Mouse (Mus musculus) layer of hippocampus, postnatal 36 days (tissue): ENCODE measurements around the gene Lrrc23. TPM values are rescaled to one million over a fixed set of nuclear protein-coding genes. Genes with fewer than 3 reads are reported as not detected.

Experiments used
- DNase-seq, 2 experiments: peaks; one replicate each; pipeline ENCODE4 v3.0.0; 2022
- total RNA-seq, 2 experiments: library from RNA; stranded (reverse); gene quantifications; 2 replicates each; pipeline ENCODE4 v1.2.3; 2021

Lrrc23 gene
- total RNA-seq, 2 experiments from 2014 or later: 1.00 to 3.5 TPM

GRCm38 (mm10) chr6:124767920-124768703 is 11.4 kb downstream of the Lrrc23 start:
- no peak for DNase-seq

DNA sequence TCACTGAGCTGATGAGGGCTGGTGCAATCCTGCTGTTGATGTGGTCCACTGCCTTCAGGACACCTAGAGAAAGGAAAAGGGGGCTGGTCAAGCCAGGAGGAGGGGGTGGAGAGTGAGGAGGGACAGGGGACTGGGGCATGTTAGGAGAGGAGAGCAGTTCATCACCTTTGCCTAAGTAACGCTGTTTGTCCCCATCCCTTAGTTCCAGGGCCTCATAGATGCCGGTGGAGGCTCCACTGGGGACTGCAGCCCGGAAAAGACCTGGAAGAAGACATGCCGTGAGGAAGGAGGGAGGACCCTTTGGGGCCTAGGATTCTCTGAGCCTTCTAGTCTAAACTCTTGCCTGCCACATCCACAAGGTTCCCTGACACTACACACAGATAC is 12.0 kb downstream of the Lrrc23 start:
- no peak for DNase-seq

DNA sequence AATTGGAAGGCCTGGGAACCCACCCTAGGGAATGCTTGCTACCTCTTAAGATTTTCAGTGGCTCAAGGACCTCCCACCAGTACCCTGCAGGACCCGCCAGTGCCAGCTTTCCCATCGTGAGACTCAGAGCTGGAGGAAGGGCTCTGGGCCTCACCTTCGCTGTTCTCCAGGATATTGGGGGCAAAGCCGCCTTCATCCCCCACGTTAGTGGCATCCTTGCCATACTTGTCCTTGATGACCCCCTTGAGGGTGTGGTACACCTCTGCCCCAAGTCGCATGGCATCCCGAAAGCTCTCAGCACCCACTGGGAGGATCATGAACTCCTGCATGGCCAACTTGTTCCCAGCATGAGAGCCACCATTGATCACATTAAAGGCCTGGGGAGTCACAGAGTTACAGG is 13.6 kb downstream of the Lrrc23 start:
- DNase-seq: no peak

DNA sequence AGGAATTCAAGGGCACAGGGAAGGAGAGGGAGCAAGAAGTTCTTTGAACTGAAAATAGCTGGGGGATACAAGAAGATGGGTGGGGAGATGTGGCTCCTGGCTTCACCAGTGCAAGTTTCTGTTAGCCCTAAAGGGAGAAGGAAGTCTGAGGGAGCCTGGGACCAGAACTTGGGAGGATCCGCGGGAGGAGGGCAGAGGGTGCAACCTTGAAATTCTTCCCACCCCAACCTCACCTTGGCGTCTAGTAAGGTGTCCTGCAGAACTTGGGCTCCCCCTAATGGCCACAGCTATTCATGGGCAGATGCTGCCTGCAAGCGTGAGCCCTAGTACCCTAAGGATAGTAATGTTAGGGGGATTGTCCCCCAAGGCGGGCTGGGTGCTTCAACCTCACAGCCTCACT is 20.3 kb downstream of the Lrrc23 start:
- peak; percentile 78 to 79 for DNase-seq

GRCm38 (mm10) chr6:124758849-124759232 is 20.7 kb downstream of the Lrrc23 start:
- no peak for DNase-seq

GRCm38 (mm10) chr6:124757909-124758848 is 21.3 kb downstream of the Lrrc23 start:
- peak; percentile 56 to 64 for DNase-seq

DNA sequence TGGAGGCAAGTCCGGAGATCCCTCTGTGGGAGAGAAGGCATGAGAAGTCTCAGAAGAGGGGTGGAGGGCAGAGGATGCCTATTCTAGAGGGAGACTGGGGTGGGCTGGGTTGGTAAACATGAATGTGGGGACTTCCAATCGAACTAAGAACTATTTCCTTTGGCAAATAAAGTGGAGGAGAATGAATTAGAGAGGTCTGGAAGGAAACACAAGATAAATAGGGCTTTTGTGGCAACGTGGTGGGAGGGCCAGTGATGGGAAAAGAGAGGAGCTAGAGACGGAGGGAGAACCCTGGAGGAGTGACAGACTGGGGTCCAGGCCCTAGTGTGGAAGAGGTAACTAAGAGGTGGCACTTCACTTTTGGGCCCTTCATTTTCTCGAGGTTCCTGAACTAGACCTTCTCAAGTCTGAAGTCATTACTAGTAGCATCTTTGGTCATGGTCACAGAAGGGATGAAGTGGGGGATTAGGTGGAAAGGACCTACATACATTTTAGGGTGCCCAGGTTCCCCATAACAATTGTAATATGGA is 22.1 kb downstream of the Lrrc23 start:
- no peak for DNase-seq

GRCm38 (mm10) chr6:124756652-124757350 is 22.7 kb downstream of the Lrrc23 start:
- peak; percentile 79 to 83 for DNase-seq

DNA sequence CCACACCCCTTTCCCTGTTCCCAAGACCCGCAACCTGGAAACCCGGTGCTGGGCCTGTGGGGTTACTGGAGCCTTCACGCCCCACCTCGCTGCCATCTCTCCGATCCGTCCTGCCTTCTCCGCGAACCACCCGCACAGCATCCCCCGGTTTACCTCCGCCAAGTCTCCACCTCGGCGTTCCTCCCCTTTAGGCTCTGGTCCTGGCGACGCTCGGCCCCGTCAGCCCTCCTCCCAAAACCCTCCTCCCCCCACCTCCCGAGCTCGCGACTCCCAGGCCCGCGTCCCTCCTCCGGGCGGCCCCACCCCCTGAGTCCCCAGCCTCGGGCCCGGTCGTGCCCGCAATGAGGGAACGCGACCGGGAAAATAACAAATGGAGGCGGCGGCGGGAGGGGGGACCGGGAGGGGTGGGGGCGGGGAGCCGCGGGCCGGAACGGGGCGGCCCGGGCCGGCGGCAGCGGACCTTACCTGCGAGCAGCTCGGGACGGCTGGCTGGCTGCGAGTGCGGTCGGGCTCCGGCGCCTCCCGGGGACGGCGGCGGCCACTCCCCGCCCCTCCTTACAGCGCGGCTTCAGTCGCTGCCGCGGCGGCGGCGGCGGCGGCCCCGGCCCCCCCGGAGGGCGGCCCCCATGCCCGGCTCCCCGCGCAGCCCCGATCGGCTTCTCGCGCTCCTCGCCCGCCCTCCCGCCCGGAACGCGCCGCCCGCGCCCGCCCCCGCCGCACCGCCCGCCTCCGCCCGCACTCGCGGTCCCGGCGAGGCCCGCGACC is 23.5 kb downstream of the Lrrc23 start, which contains the start of the genes Gm45234 and Atn1:
Gene Gm45234 (minus strand): TSS at position 191 of the 765 bp plus-strand sequence.
Gene Atn1 (minus strand): TSS at position 694 of the 765 bp plus-strand sequence.
- DNase-seq: peak in 1 of 2 experiments; percentile 47

DNA sequence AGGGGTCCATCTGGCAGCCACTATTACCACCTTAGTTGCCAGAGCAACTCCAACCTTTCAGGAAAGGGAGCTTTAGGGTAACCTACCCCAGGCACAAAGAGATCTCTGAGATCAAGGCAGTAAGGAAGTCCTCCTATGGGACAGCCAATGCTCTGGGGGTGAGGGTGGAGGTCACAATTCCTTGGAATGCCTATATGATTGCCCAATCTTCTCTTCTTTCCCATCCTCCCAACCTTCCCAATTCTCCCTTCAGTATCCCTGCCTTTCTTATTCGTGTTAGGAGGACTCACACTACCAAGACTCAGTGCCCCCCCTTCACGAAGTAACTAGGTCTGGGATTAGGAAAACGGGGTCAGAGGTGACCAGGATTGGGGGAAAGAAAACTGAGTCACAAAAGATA is 24.2 kb downstream of the Lrrc23 start:
- DNase-seq: no peak

DNA sequence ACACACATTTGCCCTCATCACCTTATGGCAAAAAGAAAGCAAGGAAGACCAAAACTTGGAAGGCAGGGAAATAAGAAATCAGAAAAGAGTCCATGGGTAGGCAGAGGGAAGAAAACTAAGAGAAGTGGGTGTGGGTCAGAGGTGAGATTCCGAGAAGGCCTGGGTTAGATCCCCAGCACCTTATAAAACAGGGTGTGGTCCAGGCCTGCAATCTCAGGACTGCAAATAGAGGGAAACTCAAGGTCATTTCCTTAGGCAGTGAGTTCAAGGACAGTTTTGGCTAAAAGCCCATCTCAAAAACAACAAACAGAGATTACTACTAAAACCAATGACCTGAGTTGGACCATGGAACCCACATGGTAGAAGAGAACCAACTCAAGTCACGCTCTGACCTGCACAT is 25.7 kb downstream of the Lrrc23 start:
- DNase-seq: no peak

GRCm38 (mm10) chr6:124750405-124750804 is 29.1 kb downstream of the Lrrc23 start:
- DNase-seq: no peak

DNA sequence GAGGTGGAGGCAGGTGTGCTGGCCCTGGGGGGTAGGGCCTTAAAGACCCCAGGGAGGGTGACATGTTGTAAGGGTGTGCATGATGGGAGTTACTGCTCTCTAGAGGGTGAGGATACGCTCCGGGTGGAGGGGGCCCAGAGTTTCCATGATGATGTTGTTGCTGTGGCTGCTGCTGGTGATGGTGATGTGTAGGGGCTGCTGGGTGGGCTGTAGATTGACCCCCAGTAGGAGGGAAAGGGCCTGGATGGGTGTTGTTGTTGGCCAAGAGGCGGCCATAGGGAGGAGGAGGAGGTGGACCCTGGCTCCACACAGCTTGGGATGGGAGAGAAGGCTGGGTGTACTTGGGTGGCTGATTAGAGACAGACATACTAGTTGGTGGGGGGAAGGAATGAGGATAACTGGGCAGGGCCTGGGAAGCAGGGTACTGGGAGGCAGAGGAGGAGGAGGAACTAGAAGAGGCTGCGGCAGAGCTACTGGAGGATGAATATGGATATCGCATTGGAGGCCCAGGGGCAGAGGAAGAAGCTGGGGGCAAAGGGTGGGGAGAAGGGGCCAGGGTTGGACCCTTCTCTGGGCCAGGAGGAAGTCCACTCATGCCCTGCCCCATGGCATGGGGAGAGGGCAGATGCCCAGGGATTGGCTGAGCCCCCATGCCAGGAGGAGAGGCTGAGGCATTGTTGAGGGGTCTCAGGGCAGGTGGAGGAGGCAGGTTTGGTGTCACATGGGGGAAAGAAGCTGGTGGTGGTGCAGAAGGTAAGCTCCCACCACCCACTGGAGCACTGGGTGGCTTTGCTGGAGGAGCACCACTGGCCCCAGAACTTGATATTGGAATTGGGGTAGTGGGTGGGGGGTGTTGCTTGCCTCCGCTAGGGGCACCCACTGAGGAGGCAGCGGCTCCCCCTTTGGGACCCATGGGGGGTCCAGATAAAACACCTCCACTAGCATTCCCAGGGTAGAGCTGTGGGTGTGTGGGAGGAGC is 32.6 kb downstream of the Lrrc23 start:
- no peak for DNase-seq

GRCm38 (mm10) chr6:124746296-124746605 is 33.3 kb downstream of the Lrrc23 start:
- DNase-seq: peak in 1 of 2 experiments; percentile 46

DNA sequence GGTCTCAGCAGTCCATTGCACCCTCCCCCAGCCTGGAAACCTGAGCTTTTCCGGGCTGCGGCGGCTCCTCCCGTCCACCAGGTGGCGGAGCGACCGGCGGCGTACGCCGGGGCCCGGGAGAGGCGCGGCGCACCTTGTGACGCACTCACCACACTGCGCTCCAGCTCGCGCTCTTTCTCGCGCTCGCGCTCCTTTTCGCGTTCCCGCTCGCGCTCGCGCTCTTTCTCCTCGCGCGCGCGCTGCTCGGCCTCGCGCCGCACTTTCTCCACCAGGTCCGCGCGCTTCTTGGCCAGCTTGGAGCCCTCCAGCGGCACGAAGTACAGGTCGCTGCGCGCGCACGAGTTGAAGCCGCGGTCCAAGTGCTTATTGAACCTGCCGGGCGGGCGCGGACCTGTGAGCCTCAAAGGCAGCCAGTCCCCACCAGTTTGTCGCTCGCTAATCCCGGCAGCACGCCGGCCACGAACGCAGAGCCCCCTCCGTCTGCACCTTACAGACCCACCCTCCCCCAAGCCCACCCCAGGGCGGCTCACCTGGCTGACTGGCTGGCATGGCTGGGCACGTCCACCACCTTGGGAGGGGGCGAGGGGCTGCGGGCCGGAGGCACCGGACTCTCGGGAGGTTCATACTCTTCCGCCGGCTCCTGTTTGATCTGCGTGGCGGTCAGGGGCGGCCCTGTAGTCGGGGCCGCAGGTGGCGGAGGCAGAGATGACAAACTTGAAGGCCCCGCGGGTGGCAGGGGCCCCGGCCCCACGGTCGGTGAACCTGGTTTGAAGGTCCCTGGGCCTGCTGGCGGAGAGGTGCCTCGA is 33.8 kb downstream of the Lrrc23 start:
- peak; percentile 92 to 93 for DNase-seq

DNA sequence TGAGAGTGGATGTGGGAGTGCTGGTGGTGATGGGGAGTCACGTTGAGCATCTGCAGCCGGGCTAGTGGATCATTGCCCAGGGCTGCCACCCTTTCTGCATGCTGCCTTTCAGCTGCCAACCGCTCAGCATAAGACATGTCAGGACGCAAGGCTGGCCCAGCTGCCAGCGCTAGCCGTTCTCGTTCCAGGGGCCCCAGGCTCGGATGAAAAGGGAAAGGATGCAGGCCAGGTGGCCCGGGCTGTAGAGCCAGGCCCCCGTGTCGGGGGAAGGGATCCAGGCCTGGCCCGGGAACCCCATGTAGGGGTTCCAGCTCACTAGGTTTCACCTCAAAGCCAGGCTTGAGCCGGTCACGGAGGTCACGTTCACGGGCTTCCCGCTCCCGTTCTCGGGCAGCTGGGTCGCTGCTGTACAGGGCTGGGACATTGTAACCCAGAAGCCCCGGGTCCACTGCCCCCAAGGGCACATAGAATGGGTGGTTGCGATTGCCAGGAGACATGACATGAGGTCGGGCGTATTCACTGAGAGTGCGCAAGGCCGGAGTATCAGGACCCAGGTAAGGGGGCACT is 34.7 kb downstream of the Lrrc23 start:
- DNase-seq: no peak

DNA sequence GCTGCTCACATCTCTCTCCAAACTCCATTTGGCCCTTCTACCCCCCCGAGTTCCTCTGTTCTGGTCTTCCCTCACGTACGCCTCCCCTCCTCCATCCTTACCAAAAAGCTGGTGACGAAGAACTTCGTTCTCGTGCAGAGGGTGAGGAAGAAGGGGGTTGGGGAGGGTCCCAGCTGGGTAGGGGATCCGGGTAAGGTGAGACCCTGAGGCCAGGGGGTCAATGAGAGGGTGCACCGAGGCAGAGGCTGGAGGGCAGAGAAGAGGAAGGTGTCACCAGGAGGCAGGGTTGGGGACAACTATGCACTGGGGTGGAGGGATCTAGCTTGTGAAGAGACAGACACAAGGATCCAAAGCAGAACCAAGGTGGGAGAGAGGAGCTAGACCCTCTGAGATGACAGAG is 35.9 kb downstream of the Lrrc23 start:
- no peak for DNase-seq

- no peak for DNase-seq
These were observed 36.5 kb downstream of the Lrrc23 start for GRCm38 (mm10) chr6:124742839-124743514.

DNA sequence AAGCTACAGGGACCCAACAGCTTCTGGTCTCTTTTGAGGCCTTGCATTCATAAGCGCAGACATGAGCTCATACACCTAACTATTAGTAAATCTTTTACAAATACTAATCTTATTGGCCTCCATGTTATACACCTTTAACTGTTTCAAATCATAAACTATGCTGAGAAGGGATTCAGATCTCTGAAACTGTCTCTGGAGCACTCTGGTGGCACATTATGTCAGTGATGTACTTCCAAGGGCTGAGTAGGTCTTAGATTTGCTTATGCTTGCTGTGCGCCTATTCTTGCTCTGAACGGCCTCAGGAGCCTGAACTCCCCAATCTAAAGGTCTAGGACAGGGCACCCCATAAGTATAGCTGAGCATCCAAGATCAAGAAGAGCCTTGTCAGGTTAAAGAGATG is 37.7 kb downstream of the Lrrc23 start:
- DNase-seq: no peak
